Mouse (Mus musculus) thymus, adult 2 months (tissue): ENCODE results near the gene Glt6d1. TPM values are rescaled to one million over a fixed set of nuclear protein-coding genes. Genes with fewer than 3 reads are reported as not detected.

Source experiments
- DNase-seq: peaks from one replicate; pipeline ENCODE4 v3.0.0; 2021
- H3K27ac ChIP-seq: fragments of 200-500 bp; 2 replicates; pipeline ENCODE4 v1.5.1; 2012; ENCODE audit warnings: low read length, control low read depth; ENCODE audit not compliant: control insufficient read depth, insufficient read depth
- H3K27me3 ChIP-seq: fragments of 200-500 bp; 2 replicates; pipeline ENCODE4 v1.6.1; 2012; ENCODE audit warnings: mild to moderate bottlenecking, low read length, moderate library complexity, mixed read lengths; ENCODE audit not compliant: control insufficient read depth, insufficient read depth
- H3K36me3 ChIP-seq: fragments of 200-500 bp; 2 replicates; pipeline ENCODE4 v1.6.1; 2012; ENCODE audit warnings: mild to moderate bottlenecking, low read length, moderate library complexity; ENCODE audit not compliant: control insufficient read depth, insufficient read depth
- H3K4me1 ChIP-seq: fragments of 200-500 bp; replicated peaks from 2 replicates; pipeline ENCODE4 v1.6.1; 2012; ENCODE audit warnings: low read length; ENCODE audit not compliant: control insufficient read depth, insufficient read depth
- H3K4me3 ChIP-seq: fragments of 200-500 bp; 2 replicates; pipeline ENCODE4 v1.5.1; 2012; ENCODE audit warnings: mild to moderate bottlenecking, low read length, control low read depth, moderate library complexity; ENCODE audit not compliant: control insufficient read depth, insufficient read depth
- CTCF ChIP-seq: fragments of 200-500 bp; IDR thresholded peaks from 2 replicates; pipeline ENCODE4 v1.5.1; 2012; ENCODE audit warnings: mild to moderate bottlenecking, control low read depth, low read length, moderate library complexity, borderline replicate concordance; ENCODE audit not compliant: control insufficient read depth, poor library complexity, insufficient read depth; ENCODE audit errors: extremely low read depth
- POLR2A ChIP-seq: fragments of 200-500 bp; IDR thresholded peaks from 2 replicates; pipeline ENCODE4 v1.6.1; 2012; ENCODE audit warnings: mild to moderate bottlenecking, low read length, control low read depth, moderate library complexity; ENCODE audit not compliant: control insufficient read depth, poor library complexity, insufficient read depth; ENCODE audit errors: extremely low read depth
- WGBS: fragments of 180-500 bp; shearing (Covaris S2); methylation state at CpG from one replicate; pipeline ENCODE4 v1.1.7; 2018; 5-methylcytosine and 5-hydroxymethylcytosine counted together
- polyA plus RNA-seq: library from polyadenylated mRNA; depleted of rRNA; stranded (reverse); fragments of >200 nt; gene quantifications from 2 replicates; pipeline ENCODE4 v1.2.3, GENCODE M21; 2012

Glt6d1 gene
- polyA plus RNA-seq, 1 experiment = not detected

- no peak overlapping the region for H3K4me3 ChIP-seq
- TF ChIP-seq CTCF (no peak), POLR2A (no peak)
- no peaks in the 10 kb centered on the region for H3K36me3 ChIP-seq
- no peaks in the 10 kb centered on the region for H3K4me1 ChIP-seq
- DNase-seq = no peak
- H3K27me3 ChIP-seq = no peaks in the 10 kb centered on the region
- 87% methylated on average over 5 of the region's 5 CpGs for WGBS
- H3K27ac ChIP-seq = no peak overlapping the region
Observed at GRCm38 (mm10) chr2:25785573-25786322, 29.9 kb downstream of the Glt6d1 start.

- Histone ChIP-seq H3K4me1 (no peaks in the 10 kb centered on the region), H3K4me3 (no peak within 1 kb of the TSS), H3K27me3 (no peaks in the 10 kb centered on the region), H3K36me3 (no peaks in the 10 kb centered on the region), H3K27ac (no peak within 1 kb of the TSS)
- DNase-seq = no peak
- 89% methylated on average over 3 of the region's 3 CpGs for WGBS
- TF ChIP-seq POLR2A = no peak
- no peak for TF ChIP-seq CTCF
Observed at GRCm38 (mm10) chr2:25781957-25782356, 33.7 kb downstream of the Glt6d1 start, which contains the start of gene Gm13539. Gm13539 (plus strand) TSS chr2:25782257.

GRCm38 (mm10) chr2:25780921-25781320, 34.7 kb downstream of the Glt6d1 start:
- no peak for TF ChIP-seq POLR2A
- no peak for TF ChIP-seq CTCF
- Histone ChIP-seq H3K27me3 (no peaks in the 10 kb centered on the region), H3K4me3 (no peak overlapping the region), H3K36me3 (no peaks in the 10 kb centered on the region), H3K27ac (no peak overlapping the region), H3K4me1 (no peaks in the 10 kb centered on the region)
- 55% methylated on average over 4 of the region's 4 CpGs for WGBS
- DNase-seq = no peak

- Histone ChIP-seq H3K4me3 (no peak overlapping the region), H3K27me3 (no peaks in the 10 kb centered on the region), H3K4me1 (no peaks in the 10 kb centered on the region), H3K27ac (no peak overlapping the region), H3K36me3 (no peaks in the 10 kb centered on the region)
- no peak for TF ChIP-seq POLR2A
- no peak for TF ChIP-seq CTCF
- DNase-seq = no peak
- WGBS = 97% methylated on average over 9 of the region's 9 CpGs
Observed at GRCm38 (mm10) chr2:25779076-25779475, 36.6 kb downstream of the Glt6d1 start.

DNA sequence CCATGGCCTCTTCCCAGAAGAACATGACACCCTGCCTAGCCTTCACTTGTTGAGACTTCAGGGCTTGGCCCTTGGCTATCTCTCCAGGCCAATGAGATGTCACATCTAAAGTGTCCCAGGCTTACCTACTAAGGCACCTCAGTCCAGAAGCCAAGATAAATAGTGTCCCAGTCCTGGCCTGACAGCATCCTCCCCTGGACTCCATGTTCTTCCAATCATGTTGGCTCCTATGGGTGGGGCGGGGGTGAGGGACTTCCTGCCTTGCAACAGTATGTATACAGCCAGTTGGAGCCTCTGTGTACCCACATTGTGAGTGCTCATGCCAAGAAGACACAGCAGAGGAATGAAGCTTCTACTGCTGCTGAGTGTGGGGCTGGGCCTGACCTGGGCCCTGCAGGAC, 38.9 kb downstream of the Glt6d1 start, which contains the start of gene Lcn11:
Gene Lcn11, plus strand, starts transcription at position 301 of the 400 bp plus-strand sequence.
- WGBS = 95% methylated on average over 1 of the region's 1 CpGs
- no peaks in the 10 kb centered on the region for H3K36me3 ChIP-seq
- TF ChIP-seq POLR2A (no peak), CTCF (no peak)
- no peaks in the 10 kb centered on the region for H3K4me1 ChIP-seq
- no peak within 1 kb of the TSS for H3K27ac ChIP-seq
- DNase-seq = no peak
- no peak within 1 kb of the TSS for H3K4me3 ChIP-seq
- no peaks in the 10 kb centered on the region for H3K27me3 ChIP-seq

DNA sequence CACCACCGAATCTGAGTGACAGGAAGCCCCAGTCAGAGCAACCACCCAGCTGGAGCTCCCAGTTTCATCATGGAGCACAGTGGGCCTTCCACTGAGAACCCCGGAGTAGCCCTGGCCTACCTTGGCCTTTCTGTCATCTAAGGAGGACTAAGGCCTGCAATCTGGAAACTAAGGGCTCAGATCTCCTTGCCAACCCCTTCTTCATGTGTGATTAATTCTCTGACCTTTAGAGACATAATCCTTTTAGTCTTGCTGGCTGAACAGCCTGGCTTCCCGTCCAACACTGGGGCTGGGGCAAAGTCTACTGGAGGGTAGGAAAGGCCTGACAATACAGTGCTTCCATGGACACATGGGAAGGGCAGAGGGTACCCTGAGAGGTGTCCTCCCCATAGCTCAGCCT, 39.7 kb downstream of the Glt6d1 start:
- H3K27me3 ChIP-seq = no peaks in the 10 kb centered on the region
- H3K4me3 ChIP-seq = no peak overlapping the region
- no peaks in the 10 kb centered on the region for H3K4me1 ChIP-seq
- H3K27ac ChIP-seq = no peak overlapping the region
- WGBS = 94% methylated on average over 3 of the region's 3 CpGs
- TF ChIP-seq CTCF (no peak), POLR2A (no peak)
- no peaks in the 10 kb centered on the region for H3K36me3 ChIP-seq
- no peak for DNase-seq

- no peak for TF ChIP-seq CTCF
- no peak for TF ChIP-seq POLR2A
- no peaks in the 10 kb centered on the region for H3K4me1 ChIP-seq
- no peak overlapping the region for H3K4me3 ChIP-seq
- no peak for DNase-seq
- 81% methylated on average over 2 of the region's 2 CpGs for WGBS
- no peak overlapping the region for H3K27ac ChIP-seq
- H3K27me3 ChIP-seq = no peaks in the 10 kb centered on the region
- no peaks in the 10 kb centered on the region for H3K36me3 ChIP-seq
Observed at GRCm38 (mm10) chr2:25774640-25775039, 41.0 kb downstream of the Glt6d1 start.
